Comparison of ENCODE assay signal across 11 mouse cellular contexts in the genomic region with DNA sequence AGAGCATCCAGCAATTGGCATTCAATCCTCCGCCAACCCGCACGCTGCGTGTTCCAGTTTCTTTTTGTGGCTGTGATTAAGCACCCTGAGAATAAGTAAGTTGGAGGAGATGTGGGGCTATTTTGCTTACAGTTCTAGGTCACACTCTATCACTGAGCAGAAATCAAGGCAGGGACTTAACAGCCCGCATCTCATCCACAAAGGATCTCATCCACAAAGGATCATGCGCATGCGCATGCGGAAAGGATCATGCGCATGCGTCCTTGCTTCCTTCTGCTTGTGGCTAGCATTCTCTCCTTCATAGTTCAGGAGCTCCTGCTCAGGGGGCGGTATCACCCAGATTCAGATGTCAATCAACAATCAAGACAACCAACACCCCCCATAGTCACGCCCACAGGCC. TPM values are rescaled to one million over a fixed set of nuclear protein-coding genes. Genes with fewer than 3 reads are reported as not detected.
A peak's percentile ranks its signal among the peaks of the same experiment; 100 is the strongest.
DNase-seq lines count a peak whose midpoint lies in the region; TF ChIP-seq lines count a peak whose summit lies in the region.
"Had no signal": no experiment of that assay in that cellular context is flagged by ENCODE, and none has a peak within 500 bp of the region (broad histone marks: within the 10 kb centered on the region; RNA-seq: fewer than 3 reads in every experiment).

No protein-coding gene starts in this region.

- H3K27me3 ChIP-seq in ES-Bruce4 (ENCODE audit: control insufficient read depth, insufficient read depth, low read length, poor library complexity, severe bottlenecking) = no peaks in the 10 kb centered on the region
- H3K27me3 ChIP-seq: embryonic facial prominence, embryonic 15.5 days had no signal

- H3K9me3 ChIP-seq in ES-Bruce4 (replicated peaks; ENCODE audit: control insufficient read depth, insufficient read depth, low read length, poor library complexity, severe bottlenecking) = no peaks in the 10 kb centered on the region
- H3K9me3 ChIP-seq: megakaryocyte, embryonic 14.5 days had no signal

- H3K4me1 ChIP-seq in ES-Bruce4 (ENCODE audit: control insufficient read depth, insufficient read depth, low read length) = no peaks in the 10 kb centered on the region
- H3K4me1 ChIP-seq: embryonic facial prominence, embryonic 15.5 days; megakaryocyte, embryonic 14.5 days had no signal

- no peak overlapping the region for H3K9ac ChIP-seq in ES-Bruce4 (ENCODE audit: low read depth, poor library complexity, severe bottlenecking)
- H3K9ac ChIP-seq: embryonic facial prominence, embryonic 15.5 days; lung, embryonic 14.5 days had no signal

- TF ChIP-seq CTCF in ES-Bruce4 (IDR thresholded peaks at IDR 0.05; ENCODE audit: low read depth, low read length) = no peak
- no peak for TF ChIP-seq CTCF in brain, embryonic 14.5 days (IDR thresholded peaks at IDR 0.05; ENCODE audit: borderline replicate concordance, extremely low read depth, insufficient read depth, insufficient read length)

- peak; percentile 20 for DNase-seq in brain, embryonic 14.5 days (ENCODE audit: low read depth)
- DNase-seq in layer of hippocampus, adult 9-11 months = peak; percentile 18
- DNase-seq in right cerebral cortex, adult 2 months (ENCODE audit: low spot score in 2 of 2) = peak; percentile 39 to 40
- DNase-seq in heart, adult 11 months = no peak
- no peak for DNase-seq in cerebellum, adult 9-10 months
- no peak for DNase-seq in cerebellum, postnatal 10 days
- DNase-seq: lung, embryonic 14.5 days had no signal

- H3K36me3 ChIP-seq in ES-Bruce4 (ENCODE audit: control insufficient read depth, insufficient read depth, low read length, poor library complexity, severe bottlenecking) = no peaks in the 10 kb centered on the region
- H3K36me3 ChIP-seq: embryonic facial prominence, embryonic 15.5 days had no signal

- no peak overlapping the region for H3K27ac ChIP-seq in ES-Bruce4 (ENCODE audit: insufficient read depth, low read length)
- H3K27ac ChIP-seq: embryonic facial prominence, embryonic 15.5 days; kidney, postnatal 0 days had no signal

- TF ChIP-seq EP300 in ES-Bruce4 (IDR thresholded peaks at IDR 0.05; ENCODE audit: insufficient read depth, low read depth, low read length) = peak; percentile 49; the same call in 1 of the 2 replicates

- TF ChIP-seq POLR2A in ES-Bruce4 (IDR thresholded peaks at IDR 0.05; ENCODE audit: insufficient read depth, low read length) = no peak
- TF ChIP-seq POLR2A in brain, embryonic 14.5 days (IDR thresholded peaks at IDR 0.05; ENCODE audit: borderline replicate concordance, extremely low read depth, insufficient read depth, insufficient read length, poor library complexity, severe bottlenecking) = no peak

- no peak overlapping the region for H3K4me3 ChIP-seq in ES-Bruce4 (ENCODE audit: low read depth, low read length)
- H3K4me3 ChIP-seq: embryonic facial prominence, embryonic 15.5 days; megakaryocyte, embryonic 14.5 days had no signal

RNA-seq across cellular contexts. Expression of gene Erg, which starts 42.9 kb away (rescaled TPM):
- 0.21 and 0.28 TPM in 2 replicates for polyA plus RNA-seq in ES-Bruce4 (2011; ENCODE audit: insufficient read depth, insufficient read length, low read depth, missing spikeins)
- 3.9 and 7.6 TPM in 2 replicates for polyA plus RNA-seq in brain, embryonic 14.5 days (2012; rRNA removed)

Comparison
In these comparisons a context has a peak if more than half of its experiments do, and no peak if none do; other contexts are left out.
1. DNase-seq: peak in brain, embryonic 14.5 days (single experiment), layer of hippocampus, adult 9-11 months (single experiment) and right cerebral cortex, adult 2 months (2 of 2); none in heart, adult 11 months (single experiment), cerebellum, adult 9-10 months (single experiment) and cerebellum, postnatal 10 days (0 of 2).